Mouse (Mus musculus) C2C12 (cell line): ENCODE measurements around the gene Ccdc61.

ENCODE experiments used
- CEBPB ChIP-seq: IDR thresholded peaks from one replicate; pipeline ENCODE4 v1.6.1; 2011; ENCODE audit warnings: low read depth, mild to moderate bottlenecking, control low read depth, moderate library complexity
- CTCF ChIP-seq: IDR thresholded peaks from one replicate; pipeline ENCODE4 v1.5.1; 2011; ENCODE audit not compliant: control insufficient read depth, insufficient read depth, insufficient read length
- FOSL1 ChIP-seq: IDR thresholded peaks from one replicate; pipeline ENCODE4 v1.8.0; 2011; ENCODE audit warnings: mild to moderate bottlenecking, low read length; ENCODE audit not compliant: poor library complexity, insufficient read depth, severe bottlenecking
- MAX ChIP-seq: IDR thresholded peaks from one replicate; pipeline ENCODE4 v1.6.1; 2011; ENCODE audit warnings: mild to moderate bottlenecking, control low read depth
- MYOD1 ChIP-seq: IDR thresholded peaks from one replicate; pipeline ENCODE4 v1.6.1; 2011; ENCODE audit warnings: low read depth; ENCODE audit not compliant: control insufficient read depth, insufficient read length
- MYOG ChIP-seq: IDR thresholded peaks from one replicate; pipeline ENCODE4 v1.6.1; 2011; ENCODE audit not compliant: control insufficient read depth, insufficient read length; ENCODE audit errors: extremely low read depth
- USF1 ChIP-seq: IDR thresholded peaks from one replicate; pipeline ENCODE4 v1.6.1; 2011; ENCODE audit warnings: low read depth, mild to moderate bottlenecking, control low read depth, moderate library complexity

DNA sequence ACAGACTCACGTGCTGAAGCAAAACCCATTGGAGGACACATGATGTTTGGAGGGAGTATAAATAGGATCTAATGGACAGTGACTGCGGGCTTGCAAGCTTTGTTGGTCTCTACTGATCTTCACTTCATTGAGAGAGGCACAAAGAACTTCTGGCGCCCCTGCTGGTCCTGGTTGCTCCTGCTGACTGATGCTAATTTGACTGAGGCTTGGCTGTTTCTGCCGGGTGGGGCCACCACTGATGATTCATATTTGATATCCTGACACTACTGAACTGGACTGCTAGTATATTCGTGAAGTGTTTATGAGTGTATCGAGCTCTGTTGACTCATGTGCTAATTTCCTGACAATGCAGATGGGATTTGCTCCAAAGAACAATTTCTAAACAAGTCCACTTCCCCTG is 47.4 kb downstream of the Ccdc61 start:
- TF ChIP-seq CTCF = no peak
- TF ChIP-seq CEBPB = no peak
- TF ChIP-seq MYOD1 = no peak
- no peak for TF ChIP-seq USF1
- no peak for TF ChIP-seq MYOG
- TF ChIP-seq MAX = no peak
- no peak for TF ChIP-seq FOSL1
